Mouse (Mus musculus): ENCODE results near the gene Ociad1. TPM values are rescaled to one million over a fixed set of nuclear protein-coding genes. Genes with fewer than 3 reads are reported as not detected.

Gene Ociad1
- 209 and 210 TPM in 2 replicates for polyA plus RNA-seq (2015; fragmentation: Nextera tagmentation; extraction: Ambion mirVana)

DNA sequence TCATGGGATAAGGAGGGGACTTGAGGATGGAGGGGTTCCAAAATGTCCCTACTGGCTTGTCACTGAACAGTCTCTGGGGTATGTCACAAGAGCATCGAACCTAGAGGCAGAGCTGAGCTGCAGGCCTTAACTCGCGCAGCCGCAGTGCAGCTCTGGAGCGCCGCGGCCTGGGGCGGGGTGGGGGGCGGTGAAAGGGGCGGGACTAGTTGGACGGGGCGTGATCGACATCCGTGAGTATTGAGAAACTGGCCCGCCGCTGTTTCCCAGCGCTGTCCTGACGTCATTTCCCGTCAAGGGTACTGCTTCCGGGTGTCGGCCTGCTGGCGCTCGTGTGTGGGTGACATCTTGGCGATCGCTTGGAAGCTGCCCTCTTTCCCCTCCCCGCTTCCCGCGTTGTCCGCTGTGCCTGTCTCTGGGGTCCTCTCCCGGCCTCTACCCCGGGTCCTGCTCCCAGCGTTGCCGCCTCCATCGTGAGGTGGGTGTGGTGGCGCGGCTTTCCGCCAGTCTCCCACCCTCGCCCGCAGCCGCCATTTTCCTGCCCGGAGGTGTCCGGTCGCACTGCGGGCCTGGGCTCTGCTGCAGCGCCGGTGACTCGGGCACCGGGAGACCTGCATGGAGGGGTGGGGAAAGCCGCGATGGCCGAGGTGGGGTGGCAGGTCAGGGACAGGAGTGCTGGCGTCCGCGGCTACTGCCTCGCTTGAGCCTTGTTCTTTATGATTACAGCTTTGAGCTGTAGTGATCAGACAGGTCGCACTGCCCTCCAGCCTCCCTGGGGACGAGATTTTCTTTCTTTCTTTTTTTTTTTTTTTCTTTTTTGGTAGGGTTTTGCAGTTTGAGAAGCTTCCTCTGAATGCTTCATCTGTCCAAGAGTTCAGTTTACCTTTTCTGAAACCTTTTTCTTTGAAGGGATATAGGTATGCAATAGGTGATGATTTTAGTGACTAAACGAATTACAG is at the start of gene Ociad1:
Ociad1 (plus strand) TSS at position 283 of the 956 bp plus-strand sequence.

DNA sequence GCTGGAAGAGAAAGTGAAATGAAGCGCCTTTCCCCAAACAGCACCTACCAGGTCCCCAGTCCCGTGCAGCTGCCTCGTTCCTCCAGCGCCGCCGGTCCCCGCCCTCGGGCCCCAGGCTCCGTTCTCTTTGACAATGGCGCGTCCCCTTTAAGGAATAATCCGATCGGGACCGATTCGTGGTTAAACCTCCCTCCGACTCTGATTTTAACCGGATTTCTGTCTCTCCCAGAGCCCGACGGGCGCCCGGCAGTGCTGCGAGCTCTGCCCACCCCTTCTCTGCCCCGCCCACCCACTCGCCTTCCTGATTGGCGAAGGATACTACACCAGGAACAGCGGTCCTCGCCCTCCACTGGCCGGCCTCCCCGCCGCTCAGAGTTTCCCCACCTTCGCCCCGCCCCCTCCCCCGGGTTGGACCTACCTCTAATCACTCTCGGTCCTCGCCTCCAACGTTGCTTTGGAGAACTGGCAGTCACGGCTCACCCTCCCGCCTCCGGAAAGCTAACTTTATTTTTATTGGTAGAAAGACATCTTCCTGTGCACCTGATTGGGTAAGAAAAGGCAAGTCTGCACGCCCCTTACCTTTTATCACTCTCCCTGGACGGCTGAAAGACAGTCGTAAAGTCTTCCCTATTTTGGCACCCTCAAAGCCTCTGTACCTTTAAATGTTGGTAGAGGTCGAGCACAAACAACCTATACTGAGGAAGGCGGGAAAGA is 36.1 kb upstream of the Ociad1 start, which contains the start of gene Fryl:
Fryl (minus strand) TSS at position 268 of the 714 bp plus-strand sequence.

DNA sequence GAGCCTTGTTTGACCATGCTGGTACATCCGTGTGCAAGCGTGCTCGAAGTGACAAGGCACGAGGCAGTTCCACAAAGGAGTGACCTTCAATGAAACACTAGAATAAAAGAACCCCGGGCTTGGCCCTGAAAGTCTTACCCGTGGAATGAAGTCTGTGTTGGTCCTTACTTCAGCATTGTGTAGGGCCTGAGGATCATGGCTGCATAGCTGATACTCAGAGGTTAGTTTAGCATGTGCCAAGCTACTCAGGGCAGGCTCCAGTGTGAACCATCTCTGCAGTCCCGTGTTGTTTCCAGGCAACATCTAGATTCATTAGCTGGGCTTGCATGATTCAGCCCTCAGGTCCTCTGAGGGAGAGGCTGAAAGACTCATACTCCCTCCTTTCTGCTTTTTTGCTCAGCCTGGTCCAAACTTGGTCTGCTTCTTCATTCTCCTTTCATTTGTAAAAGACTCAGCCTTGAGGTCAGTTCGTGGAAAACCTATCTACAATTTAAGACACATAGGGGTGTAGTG is 48.2 kb downstream of the Ociad1 start, which contains the start of gene Ociad2:
Ociad2 (minus strand) TSS at position 306 of the 513 bp plus-strand sequence.

Other genes starting within 250 kb of the Ociad1 start
- gene Fryl, start 36.2 kb upstream of the Ociad1 start, polyA plus RNA-seq (2015; fragmentation: Nextera tagmentation; extraction: Ambion mirVana) = 14.4 and 17.9 TPM in 2 replicates
- gene Ociad2, start 48.2 kb downstream of the Ociad1 start, polyA plus RNA-seq (2015; fragmentation: Nextera tagmentation; extraction: Ambion mirVana) = 39.5 and 51.5 TPM in 2 replicates
- 0.23 and 0.28 TPM in 2 replicates for gene Cwh43, start 113.3 kb downstream of the Ociad1 start, polyA plus RNA-seq (2015; fragmentation: Nextera tagmentation; extraction: Ambion mirVana)
- gene Dcun1d4, start 188.2 kb downstream of the Ociad1 start, polyA plus RNA-seq (2015; fragmentation: Nextera tagmentation; extraction: Ambion mirVana) = 9.6 and 13.3 TPM in 2 replicates